Mouse (Mus musculus): ENCODE data around the gene Btn1a1.

- TF ChIP-seq CTCF (IDR thresholded peaks at IDR 0.05; ENCODE audit: insufficient read depth, low read length) (no peak), POLR2A (IDR thresholded peaks at IDR 0.05; ENCODE audit: borderline replicate concordance, extremely low read depth, low read depth, low read length) (peak; percentile 78; the same call in 1 of the 2 replicates)
These were observed 42.2 kb downstream of the Btn1a1 start, which contains the start of gene Abt1 for GRCm38 (mm10) chr13:23423286-23424051.
